Mouse (Mus musculus) heart, postnatal 0 days (tissue): ENCODE data around the gene Tcam1. TPM values are rescaled to one million over a fixed set of nuclear protein-coding genes. Genes with fewer than 3 reads are reported as not detected.

Source experiments
- ATAC-seq: fragments of 200-750 bp; cut with Nextera tagmentation; 2 replicates; pipeline ENCODE4 v1.8.0; 2017; ENCODE audit warnings: low read depth, moderate number of reproducible peaks, moderate library complexity; ENCODE audit not compliant: insufficient read depth
- DNase-seq: peaks from one replicate; pipeline ENCODE4 v3.0.0-alpha.2; 2016; ENCODE audit warnings: low spot score
- H3K27ac ChIP-seq: fragments of 300-500 bp; sonication (generic); 2 replicates; pipeline ENCODE4 v1.5.1; 2014; ENCODE audit warnings: low read depth, mild to moderate bottlenecking
- H3K27me3 ChIP-seq: fragments of 300-500 bp; sonication (generic); 2 replicates; pipeline ENCODE4 v1.6.1; 2014; ENCODE audit warnings: low read length, mixed read lengths; ENCODE audit not compliant: control insufficient read depth, insufficient read depth
- H3K36me3 ChIP-seq: fragments of 300-500 bp; sonication (generic); replicated peaks from 2 replicates; pipeline ENCODE4 v1.6.1; 2014; ENCODE audit warnings: low read length, mixed read lengths; ENCODE audit not compliant: control insufficient read depth, insufficient read depth
- H3K4me1 ChIP-seq: fragments of 300-500 bp; sonication (generic); 2 replicates; pipeline ENCODE4 v1.6.1; 2014; ENCODE audit warnings: antibody characterized with exemption; ENCODE audit not compliant: control insufficient read depth, insufficient read depth
- H3K4me2 ChIP-seq: fragments of 300-500 bp; sonication (generic); 2 replicates; pipeline ENCODE4 v1.6.1; 2014; ENCODE audit warnings: low read depth, mild to moderate bottlenecking, low read length, moderate library complexity
- H3K4me3 ChIP-seq: fragments of 300-500 bp; sonication (generic); 2 replicates; pipeline ENCODE4 v1.5.1; 2014; ENCODE audit warnings: low read depth, low read length
- H3K9ac ChIP-seq: fragments of 300-500 bp; sonication (generic); replicated peaks from 2 replicates; pipeline ENCODE4 v1.6.1; 2014; ENCODE audit warnings: low read depth, low read length, mixed read lengths
- H3K9me3 ChIP-seq: fragments of 300-500 bp; sonication (generic); replicated peaks from 2 replicates; pipeline ENCODE4 v1.6.1; 2016; ENCODE audit warnings: low read length; ENCODE audit not compliant: control insufficient read depth
- CTCF ChIP-seq: IDR thresholded peaks from 2 replicates; pipeline ENCODE4 v1.5.1; 2016; ENCODE audit warnings: antibody characterized with exemption, control low read depth, low read depth
- EP300 ChIP-seq: IDR thresholded peaks from 2 replicates; pipeline ENCODE4 v1.6.1; 2016; ENCODE audit warnings: antibody characterized with exemption, low read depth
- WGBS: fragments of 180-500 bp; shearing (Covaris S2); extraction: QIAGEN DNeasy Blood & Tissue Kit; methylation state at CpG from one replicate; pipeline ENCODE4 v1.1.7; 2014; 5-methylcytosine and 5-hydroxymethylcytosine counted together
- polyA plus RNA-seq: library from polyadenylated mRNA; unstranded; fragments of >200 nt; fragmentation: Nextera tagmentation; extraction: Ambion mirVana; gene quantifications from 2 replicates; pipeline ENCODE4 v1.2.1, GENCODE M21; 2015
- total RNA-seq: library from RNA; depleted of rRNA; stranded (reverse); fragments of >200 nt; gene quantifications from 2 replicates; pipeline ENCODE4 v1.2.3, GENCODE M21; 2014; ENCODE audit warnings: low replicate concordance

The Tcam1 gene
- total and polyA plus RNA-seq, 2 experiments from 2014 or later, result not detected

DNA sequence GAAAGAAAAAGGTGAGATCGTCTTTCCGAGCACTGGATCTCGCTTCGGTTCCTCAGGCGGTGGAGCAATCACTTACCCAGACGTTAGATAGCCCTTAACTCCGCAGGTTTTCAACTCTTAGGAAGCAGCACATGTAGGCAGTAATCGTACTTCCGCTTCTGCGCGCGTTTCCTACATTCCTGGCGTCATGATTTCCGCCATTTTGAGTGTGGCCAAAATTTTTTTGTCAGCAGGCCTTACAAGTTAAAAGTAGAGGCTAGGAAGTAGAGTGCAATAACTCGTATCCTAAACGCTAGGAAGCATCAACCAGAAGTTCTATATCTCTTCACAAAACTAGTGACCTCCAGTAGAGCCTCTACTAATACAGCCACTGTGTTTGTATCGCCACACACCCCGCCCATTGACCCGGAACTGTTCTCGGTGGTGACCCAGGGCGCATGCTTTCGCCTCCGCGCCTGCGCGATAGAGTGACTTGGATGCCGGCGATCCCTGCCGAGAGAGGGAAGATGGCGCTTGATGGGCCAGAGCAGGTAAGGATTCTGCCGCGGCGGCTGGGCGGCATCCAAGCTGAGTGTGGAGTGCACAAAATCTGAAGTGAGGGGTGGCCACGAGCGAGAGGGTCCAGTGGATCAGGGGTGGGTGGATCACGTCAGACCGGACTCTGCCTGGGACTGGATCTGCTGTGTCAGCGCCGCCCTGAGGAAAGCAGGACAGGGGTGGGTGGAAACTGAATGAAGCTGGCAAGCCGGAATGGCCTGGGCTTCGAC, 20.6 kb upstream of the Tcam1 start, which contains the start of the genes Ftsj3 and Psmc5:
TSS of gene Ftsj3 (minus strand) at position 395 of the 767 bp plus-strand sequence.
TSS of gene Psmc5 (plus strand) at position 470 of the 767 bp plus-strand sequence.
- peak within 1 kb of the TSS; percentile 84 for H3K27ac ChIP-seq
- H3K9ac ChIP-seq, result peak within 1 kb of the TSS; percentile 86
- DNase-seq (peak; percentile 97), ATAC-seq (peak; percentile 98)
- H3K36me3 ChIP-seq, result peaks cover 33% of the 10 kb centered on the region
- H3K9me3 ChIP-seq, result no peaks in the 10 kb centered on the region
- H3K27me3 ChIP-seq, result no peaks in the 10 kb centered on the region
- H3K4me3 ChIP-seq, result peak within 1 kb of the TSS; percentile 98
- under 1% methylated on average over 42 of the region's 42 CpGs for WGBS
- H3K4me1 ChIP-seq, result peaks cover 15% of the 10 kb centered on the region
- TF ChIP-seq CTCF, result peak; percentile 33
- TF ChIP-seq EP300, result no peak
- peak within 1 kb of the TSS; percentile 98 for H3K4me2 ChIP-seq

DNA sequence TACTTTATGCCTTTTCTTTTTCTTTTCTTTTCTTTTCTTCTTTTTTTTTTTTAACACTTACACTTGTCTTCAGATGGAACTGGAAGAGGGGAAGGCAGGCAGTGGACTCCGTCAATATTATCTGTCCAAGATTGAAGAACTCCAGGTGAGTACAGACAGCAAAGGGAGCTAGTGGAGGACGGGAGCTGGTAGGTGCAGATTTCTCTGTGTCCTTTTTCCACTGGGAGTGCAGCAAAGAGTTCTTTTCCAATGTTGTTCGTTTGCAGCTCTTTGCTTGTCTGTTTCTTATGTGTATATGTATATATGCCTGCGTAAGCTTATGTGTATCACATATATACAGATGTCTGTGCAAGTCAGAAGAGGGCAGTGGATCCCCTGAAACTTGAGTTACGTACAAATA, 19.7 kb upstream of the Tcam1 start:
- peak overlapping the region; percentile 84; the same call in 1 of the 2 replicates for H3K27ac ChIP-seq

DNA sequence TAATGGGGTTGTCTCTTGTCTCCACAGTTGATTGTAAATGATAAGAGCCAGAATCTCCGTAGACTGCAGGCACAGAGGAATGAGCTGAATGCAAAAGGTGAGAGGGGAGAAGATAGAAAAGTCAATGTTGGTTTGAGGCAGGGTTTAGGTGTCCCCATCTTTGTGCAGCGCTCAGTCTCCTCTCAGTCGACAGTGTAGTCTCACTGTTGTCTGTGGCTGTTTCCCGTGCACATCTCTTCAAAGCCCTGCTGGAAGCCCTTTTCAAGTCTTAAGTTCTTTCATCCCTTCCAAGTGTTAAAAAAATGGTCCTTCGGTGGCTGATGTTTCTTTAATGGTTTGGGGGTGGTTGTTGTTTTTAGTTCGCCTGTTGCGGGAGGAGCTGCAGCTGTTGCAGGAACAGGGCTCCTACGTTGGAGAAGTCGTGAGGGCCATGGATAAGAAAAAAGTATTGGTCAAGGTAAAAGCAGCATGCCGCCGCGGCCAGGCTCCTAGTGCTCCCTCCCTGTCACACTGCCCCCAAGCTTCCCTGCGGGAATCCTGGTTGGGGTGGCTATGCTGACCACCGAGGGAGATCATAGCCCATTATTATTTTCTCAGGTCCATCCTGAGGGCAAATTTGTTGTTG, 15.5 kb upstream of the Tcam1 start:
- TF ChIP-seq EP300, result no peak
- no peak for TF ChIP-seq CTCF
- 75% methylated on average over 14 of the region's 14 CpGs for WGBS
- Histone ChIP-seq H3K4me3 (no peak overlapping the region), H3K36me3 (peaks cover 60% of the 10 kb centered on the region), H3K27me3 (no peaks in the 10 kb centered on the region), H3K9me3 (no peaks in the 10 kb centered on the region), H3K4me2 (no peak overlapping the region), H3K4me1 (peaks cover 8% of the 10 kb centered on the region), H3K27ac (no peak overlapping the region), H3K9ac (no peak overlapping the region)
- ATAC-seq, result no peak
- DNase-seq, result no peak

More for the DNA sequence above, 19.7 kb upstream of the Tcam1 start:
- 50% methylated on average over 5 of the region's 5 CpGs for WGBS
- H3K36me3 ChIP-seq, result peaks cover 33% of the 10 kb centered on the region
- H3K9me3 ChIP-seq, result no peaks in the 10 kb centered on the region
- ATAC-seq (no peak), DNase-seq (no peak)
- peak overlapping the region; percentile 98 for H3K4me2 ChIP-seq
- H3K4me3 ChIP-seq, result peak overlapping the region; percentile 98
- no peaks in the 10 kb centered on the region for H3K27me3 ChIP-seq
- peak overlapping the region; percentile 86 for H3K9ac ChIP-seq
- TF ChIP-seq EP300, result no peak
- TF ChIP-seq CTCF, result no peak
- H3K4me1 ChIP-seq, result peaks cover 15% of the 10 kb centered on the region

DNA sequence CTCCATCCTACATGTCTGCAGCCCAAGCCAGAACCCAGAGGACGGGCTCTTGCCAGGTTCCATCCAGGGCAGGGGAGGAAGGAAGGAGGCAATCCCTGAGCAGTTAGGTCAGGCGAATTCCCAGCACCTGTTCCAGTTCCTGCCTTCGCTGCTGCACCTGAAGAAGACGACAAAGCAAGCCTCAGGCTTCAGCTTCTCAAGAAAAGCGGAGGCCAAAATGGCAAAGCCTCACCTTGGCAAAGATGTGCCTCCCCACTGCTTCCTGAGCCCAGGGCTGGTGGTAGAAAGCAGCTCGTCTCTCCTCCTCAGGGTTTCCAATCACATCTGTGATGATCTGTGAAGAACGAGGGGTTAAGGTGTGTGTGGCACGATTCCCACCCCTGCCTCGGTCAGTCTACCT, 12.5 kb upstream of the Tcam1 start:
- Histone ChIP-seq H3K27me3 (no peaks in the 10 kb centered on the region), H3K4me3 (no peak overlapping the region), H3K36me3 (peaks cover 69% of the 10 kb centered on the region), H3K4me2 (no peak overlapping the region), H3K27ac (no peak overlapping the region), H3K9me3 (no peaks in the 10 kb centered on the region), H3K9ac (no peak overlapping the region), H3K4me1 (peaks cover 12% of the 10 kb centered on the region)
- DNase-seq (no peak), ATAC-seq (no peak)
- no peak for TF ChIP-seq EP300
- TF ChIP-seq CTCF, result no peak
- 85% methylated on average over 9 of the region's 9 CpGs for WGBS

DNA sequence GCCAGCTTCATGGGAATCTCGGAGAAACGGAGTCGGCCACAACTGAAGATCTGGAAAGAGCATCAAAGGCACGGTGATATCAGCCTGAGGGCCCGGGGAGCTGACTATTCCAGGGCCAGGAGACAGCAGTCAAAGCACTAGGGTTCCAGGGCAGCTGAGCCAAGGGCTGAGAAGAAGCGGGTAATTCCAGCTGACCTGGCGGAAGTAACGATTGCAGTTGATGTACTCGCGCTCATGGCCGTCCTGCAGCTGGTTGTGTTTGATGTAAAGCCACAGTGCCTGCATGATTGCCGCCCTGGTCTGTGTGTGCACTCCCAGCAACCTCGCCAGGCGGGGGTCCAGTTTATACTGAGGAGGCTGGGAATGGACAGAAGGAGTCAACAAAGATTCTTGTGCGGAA, 11.5 kb upstream of the Tcam1 start:
- no peak for DNase-seq
- H3K27ac ChIP-seq, result no peak overlapping the region
- H3K9me3 ChIP-seq, result no peaks in the 10 kb centered on the region
- no peak for ATAC-seq
- no peak overlapping the region for H3K9ac ChIP-seq
- H3K27me3 ChIP-seq, result no peaks in the 10 kb centered on the region
- TF ChIP-seq EP300 (no peak), CTCF (no peak)
- peaks cover 69% of the 10 kb centered on the region for H3K36me3 ChIP-seq
- WGBS, result 91% methylated on average over 15 of the region's 15 CpGs
- H3K4me2 ChIP-seq, result no peak overlapping the region
- peaks cover 17% of the 10 kb centered on the region for H3K4me1 ChIP-seq
- H3K4me3 ChIP-seq, result no peak overlapping the region
